Mouse (Mus musculus) embryonic fibroblast, embryonic 13.5 days (primary cell): ENCODE measurements around the gene Dydc2. TPM values are rescaled to one million over a fixed set of nuclear protein-coding genes. Genes with fewer than 3 reads are reported as not detected.

Experiments used
- H3K27ac ChIP-seq: 2 replicates; pipeline ENCODE4 v1.5.1; 2012; ENCODE audit warnings: low read length, control low read depth, inconsistent platforms; ENCODE audit not compliant: insufficient read depth
- H3K4me1 ChIP-seq: 2 replicates; pipeline ENCODE4 v1.6.1; 2011; ENCODE audit warnings: low read length; ENCODE audit not compliant: control insufficient read depth, insufficient read depth
- H3K4me3 ChIP-seq: 2 replicates; pipeline ENCODE4 v1.5.1; 2011; ENCODE audit warnings: mild to moderate bottlenecking, control low read depth, low read length; ENCODE audit not compliant: insufficient read depth
- CTCF ChIP-seq: IDR thresholded peaks from 2 replicates; pipeline ENCODE4 v1.5.1; 2011; ENCODE audit warnings: mild to moderate bottlenecking, control low read depth, low read length, moderate library complexity, borderline replicate concordance; ENCODE audit not compliant: insufficient read depth
- POLR2A ChIP-seq: IDR thresholded peaks from 2 replicates; pipeline ENCODE4 v1.6.1; 2011; ENCODE audit warnings: low read depth, mild to moderate bottlenecking, control low read depth, low read length, moderate library complexity
- polyA plus RNA-seq: library from polyadenylated mRNA; stranded (reverse); fragments of >200 nt; gene quantifications from 2 replicates; pipeline ENCODE4 v1.2.4, GENCODE M21; 2011; ENCODE audit warnings: low read depth; ENCODE audit not compliant: missing spikeins, insufficient read length

Gene Dydc2
- polyA plus RNA-seq, 1 experiment: not detected

GRCm38 (mm10) chr14:41047402-41047801, 21.6 kb downstream of the Dydc2 start:
- TF ChIP-seq CTCF (no peak), POLR2A (no peak)
- Histone ChIP-seq H3K27ac (no peak overlapping the region), H3K4me3 (no peak overlapping the region), H3K4me1 (no peaks in the 10 kb centered on the region)

- no peak overlapping the region for H3K4me3 ChIP-seq
- 0 out of 2 replicates have a peak, but pooled peaks cover 1% of the 10 kb centered on the region for H3K4me1 ChIP-seq
- TF ChIP-seq POLR2A: no peak
- peak; percentile 77 for TF ChIP-seq CTCF
Observed at GRCm38 (mm10) chr14:41035146-41035798, 33.7 kb downstream of the Dydc2 start.

GRCm38 (mm10) chr14:41033135-41034110, 35.6 kb downstream of the Dydc2 start:
- no peak overlapping the region for H3K4me3 ChIP-seq
- TF ChIP-seq POLR2A (no peak), CTCF (no peak)
- no peak overlapping the region for H3K27ac ChIP-seq
- H3K4me1 ChIP-seq: no peaks in the 10 kb centered on the region

More at GRCm38 (mm10) chr14:41035146-41035798, 33.7 kb downstream of the Dydc2 start:
- H3K27ac ChIP-seq: no peak overlapping the region

- Histone ChIP-seq H3K4me1 (no peaks in the 10 kb centered on the region), H3K27ac (no peak overlapping the region; the same call in 1 of the 2 replicates), H3K4me3 (no peak overlapping the region)
- TF ChIP-seq CTCF (no peak), POLR2A (no peak)
Observed at GRCm38 (mm10) chr14:41030989-41031513, 38.0 kb downstream of the Dydc2 start.

GRCm38 (mm10) chr14:41029303-41029702, 39.7 kb downstream of the Dydc2 start:
- Histone ChIP-seq H3K4me3 (no peak overlapping the region), H3K4me1 (no peaks in the 10 kb centered on the region), H3K27ac (no peak overlapping the region)
- TF ChIP-seq CTCF: no peak
- no peak for TF ChIP-seq POLR2A

GRCm38 (mm10) chr14:41025594-41026284, 43.3 kb downstream of the Dydc2 start:
- no peak overlapping the region for H3K4me3 ChIP-seq
- TF ChIP-seq CTCF (no peak), POLR2A (no peak)
- no peak overlapping the region for H3K27ac ChIP-seq
- H3K4me1 ChIP-seq: no peaks in the 10 kb centered on the region

GRCm38 (mm10) chr14:41025087-41025486, 43.9 kb downstream of the Dydc2 start:
- H3K4me3 ChIP-seq: no peak overlapping the region
- TF ChIP-seq POLR2A (no peak), CTCF (no peak)
- H3K4me1 ChIP-seq: no peaks in the 10 kb centered on the region
- no peak overlapping the region for H3K27ac ChIP-seq

- TF ChIP-seq CTCF (no peak), POLR2A (no peak)
- Histone ChIP-seq H3K27ac (no peak overlapping the region), H3K4me1 (peaks cover 8% of the 10 kb centered on the region; the same call in 1 of the 2 replicates), H3K4me3 (no peak overlapping the region)
Observed at GRCm38 (mm10) chr14:41021246-41021645, 47.8 kb downstream of the Dydc2 start.

- H3K27ac ChIP-seq: peak overlapping the region; percentile 70; the same call in 1 of the 2 replicates
- TF ChIP-seq POLR2A (no peak), CTCF (no peak)
- peaks cover 8% of the 10 kb centered on the region; the same call in 1 of the 2 replicates for H3K4me1 ChIP-seq
Observed at GRCm38 (mm10) chr14:41017460-41017859, 51.5 kb downstream of the Dydc2 start.

More at GRCm38 (mm10) chr14:41017460-41017859, 51.5 kb downstream of the Dydc2 start:
- no peak overlapping the region for H3K4me3 ChIP-seq
